Mouse (Mus musculus): ENCODE results near the gene Tmem56. TPM values are rescaled to one million over a fixed set of nuclear protein-coding genes. Genes with fewer than 3 reads are reported as not detected.

Gene Tmem56
- total and polyA plus RNA-seq, 3 experiments, result 0.32 to 0.39 TPM; not detected in 1

GRCm38 (mm10) chr3:121263205-121263548, 19.7 kb downstream of the Tmem56 start:
- Histone ChIP-seq H3K9ac (ENCODE audit: control insufficient read depth, low read depth, low read length, poor library complexity, severe bottlenecking) (peak overlapping the region; percentile 57), H3K79me2 (ENCODE audit: control insufficient read depth, insufficient read depth, low read length, poor library complexity) (no peaks in the 10 kb centered on the region), H3K4me3 (ENCODE audit: control insufficient read depth in 1 of 2, insufficient read depth in 1 of 2, low read depth in 2 of 2, low read length in 2 of 2) (peak overlapping the region; percentile 26 to 49; a peak in 3 of 4 replicates), H3K36me3 (ENCODE audit: control insufficient read depth in 1 of 2, insufficient read depth in 2 of 2, low read length in 2 of 2) (peaks cover 0 to 4% of the 10 kb centered on the region in 2 experiments; a peak in 1 of 4 replicates), H3K4me1 (ENCODE audit: control insufficient read depth in 1 of 2, insufficient read depth in 2 of 2, low read length in 2 of 2) (peaks cover 2 to 10% of the 10 kb centered on the region in 2 experiments; a peak in 2 of 4 replicates), H3K27me3 (ENCODE audit: control insufficient read depth in 1 of 2, insufficient read depth in 2 of 2, low read length in 2 of 2) (peaks cover 26 to 28% of the 10 kb centered on the region in 2 experiments), H3K9me3 (replicated peaks; ENCODE audit: insufficient read depth, low read length) (no peaks in the 10 kb centered on the region), H3K27ac (ENCODE audit: control insufficient read depth, low read depth, low read length) (no peak overlapping the region)
- TF ChIP-seq RCOR1 (IDR thresholded peaks at IDR 0.05; ENCODE audit: low read depth, low read length) (no peak), SMC3 (IDR thresholded peaks at IDR 0.05; ENCODE audit: low read depth, low read length) (no peak)
- DNase-seq (ENCODE audit: low read depth, low spot score), result peak; percentile 32

- Histone ChIP-seq H3K4me1 (ENCODE audit: control insufficient read depth in 1 of 2, insufficient read depth in 2 of 2, low read length in 2 of 2) (peaks cover 2 to 12% of the 10 kb centered on the region in 2 experiments; a peak in 3 of 4 replicates), H3K27me3 (ENCODE audit: control insufficient read depth in 1 of 2, insufficient read depth in 2 of 2, low read length in 2 of 2) (peaks cover 26 to 28% of the 10 kb centered on the region in 2 experiments), H3K9ac (ENCODE audit: control insufficient read depth, low read depth, low read length, poor library complexity, severe bottlenecking) (peak overlapping the region; percentile 57), H3K36me3 (ENCODE audit: control insufficient read depth in 1 of 2, insufficient read depth in 2 of 2, low read length in 2 of 2) (peaks cover 0 to 4% of the 10 kb centered on the region in 2 experiments; a peak in 1 of 4 replicates), H3K79me2 (ENCODE audit: control insufficient read depth, insufficient read depth, low read length, poor library complexity) (no peaks in the 10 kb centered on the region), H3K27ac (ENCODE audit: control insufficient read depth, low read depth, low read length) (no peak overlapping the region), H3K4me3 (ENCODE audit: control insufficient read depth in 1 of 2, insufficient read depth in 1 of 2, low read depth in 2 of 2, low read length in 2 of 2) (peak overlapping the region; percentile 34 to 49; a peak in 3 of 4 replicates), H3K9me3 (replicated peaks; ENCODE audit: insufficient read depth, low read length) (no peaks in the 10 kb centered on the region)
- peak; percentile 8 for DNase-seq (ENCODE audit: low read depth, low spot score)
- TF ChIP-seq UBTF (IDR thresholded peaks at IDR 0.05; ENCODE audit: borderline replicate concordance, insufficient read depth, low read depth, low read length) (0 out of 2 replicates have a peak, but pooled peaks have one; percentile 48), MAX (IDR thresholded peaks at IDR 0.05; ENCODE audit: low read length) (no peak), POLR2AphosphoS5 (IDR thresholded peaks at IDR 0.05; ENCODE audit: borderline replicate concordance, low read depth, low read length) (no peak), KAT2A (conservative IDR thresholded peaks at IDR 0.05; ENCODE audit: low read depth, low read length) (no peak), USF1 (IDR thresholded peaks at IDR 0.05; ENCODE audit: low read depth, low read length) (no peak), NELFE (IDR thresholded peaks at IDR 0.05; ENCODE audit: low read depth, low read length) (no peak), MAZ (IDR thresholded peaks at IDR 0.05; ENCODE audit: low read depth, low read length) (no peak), RAD21 (IDR thresholded peaks at IDR 0.05; ENCODE audit: low read depth, low read length) (no peak)
Observed at GRCm38 (mm10) chr3:121262521-121263204, 20.2 kb downstream of the Tmem56 start.

GRCm38 (mm10) chr3:121261939-121262520, 20.9 kb downstream of the Tmem56 start:
- no peak overlapping the region for H3K27ac ChIP-seq (ENCODE audit: control insufficient read depth, low read depth, low read length)

More at GRCm38 (mm10) chr3:121261939-121262520, 20.9 kb downstream of the Tmem56 start:
- Histone ChIP-seq H3K9ac (ENCODE audit: control insufficient read depth, low read depth, low read length, poor library complexity, severe bottlenecking) (peak overlapping the region; percentile 57), H3K4me3 (ENCODE audit: control insufficient read depth in 1 of 2, insufficient read depth in 1 of 2, low read depth in 2 of 2, low read length in 2 of 2) (peak overlapping the region; percentile 34 to 49; a peak in 3 of 4 replicates), H3K9me3 (replicated peaks; ENCODE audit: insufficient read depth, low read length) (no peaks in the 10 kb centered on the region), H3K4me1 (ENCODE audit: control insufficient read depth in 1 of 2, insufficient read depth in 2 of 2, low read length in 2 of 2) (peaks cover 3 to 13% of the 10 kb centered on the region in 2 experiments; a peak in 3 of 4 replicates), H3K36me3 (ENCODE audit: control insufficient read depth in 1 of 2, insufficient read depth in 2 of 2, low read length in 2 of 2) (peaks cover 0 to 7% of the 10 kb centered on the region in 2 experiments; a peak in 2 of 4 replicates), H3K79me2 (ENCODE audit: control insufficient read depth, insufficient read depth, low read length, poor library complexity) (no peaks in the 10 kb centered on the region), H3K27me3 (ENCODE audit: control insufficient read depth in 1 of 2, insufficient read depth in 2 of 2, low read length in 2 of 2) (peaks cover 26 to 28% of the 10 kb centered on the region in 2 experiments)
- peak; percentile 22 for DNase-seq (ENCODE audit: low read depth, low spot score)
- TF ChIP-seq BHLHE40 (IDR thresholded peaks at IDR 0.05; ENCODE audit: borderline replicate concordance, low read depth, low read length) (no peak), POLR2A (IDR thresholded peaks at IDR 0.05; ENCODE audit: control insufficient read depth in 1 of 2, insufficient read depth in 1 of 2, low read depth in 1 of 2, low read length in 2 of 2, poor library complexity in 1 of 2) (no peak), USF1 (IDR thresholded peaks at IDR 0.05; ENCODE audit: low read depth, low read length) (no peak), KAT2A (conservative IDR thresholded peaks at IDR 0.05; ENCODE audit: low read depth, low read length) (no peak), ZMIZ1 (IDR thresholded peaks at IDR 0.05; ENCODE audit: low read depth, low read length) (no peak), EP300 (IDR thresholded peaks at IDR 0.05; ENCODE audit: low read depth in 1 of 2, low read length in 2 of 2) (no peak), RAD21 (IDR thresholded peaks at IDR 0.05; ENCODE audit: low read depth, low read length) (no peak), CHD2 (IDR thresholded peaks at IDR 0.05; ENCODE audit: low read length) (no peak)
